Mouse (Mus musculus) gastrocnemius, postnatal 25 days (tissue): ENCODE data around the gene Meis1. TPM values are rescaled to one million over a fixed set of nuclear protein-coding genes. Genes with fewer than 3 reads are reported as not detected.

Experiments
- DNase-seq: peaks from one replicate; pipeline ENCODE4 v3.0.0; 2022
- long read RNA-seq, 2 experiments: library from polyadenylated mRNA; stranded (forward); transcript quantifications; one replicate each; pipeline ENCODE4 v2.0.0; 2021
- total RNA-seq, 2 experiments: library from RNA; stranded (reverse); gene quantifications; 1 replicate in 1 of 2; 2 replicates in 1 of 2; pipeline ENCODE4 v1.2.3; 2021

The Meis1 gene
- total RNA-seq: 1 to 10 TPM; 2.7 to 4.0 TPM
- long read RNA-seq, experiment 1: 0 reads
- long read RNA-seq, experiment 2: 0 reads

- peak; percentile 89 for DNase-seq
These were observed at the start of gene Meis1 for GRCm38 (mm10) chr11:19018489-19019203. Gene Meis1, minus strand, starts transcription at chr11:19018985.

- no peak for DNase-seq
These were observed 48.5 kb upstream of the Meis1 start for GRCm38 (mm10) chr11:19067334-19067733.

- no peak for DNase-seq
These were observed 30.5 kb upstream of the Meis1 start for GRCm38 (mm10) chr11:19049276-19049675.

GRCm38 (mm10) chr11:19036595-19037166 is 17.9 kb upstream of the Meis1 start:
- DNase-seq: no peak

- DNase-seq: peak; percentile 45
These were observed 8.1 kb upstream of the Meis1 start for GRCm38 (mm10) chr11:19026581-19027561.

GRCm38 (mm10) chr11:19025976-19026520 is 7.3 kb upstream of the Meis1 start:
- DNase-seq: no peak

GRCm38 (mm10) chr11:19024496-19025265 is 5.9 kb upstream of the Meis1 start:
- no peak for DNase-seq

- DNase-seq: no peak
These were observed 4.6 kb upstream of the Meis1 start for GRCm38 (mm10) chr11:19023356-19023755.

- DNase-seq: no peak
These were observed 3.8 kb upstream of the Meis1 start for GRCm38 (mm10) chr11:19022576-19022975.

GRCm38 (mm10) chr11:19020951-19021710 is 2.3 kb upstream of the Meis1 start:
- no peak for DNase-seq

GRCm38 (mm10) chr11:19020371-19020824 is 1.6 kb upstream of the Meis1 start:
- DNase-seq: peak; percentile 92

- DNase-seq: peak; percentile 37
These were observed 703 bp upstream of the Meis1 start for GRCm38 (mm10) chr11:19019204-19020171.

GRCm38 (mm10) chr11:19017719-19018413 is 919 bp downstream of the Meis1 start:
- no peak for DNase-seq

- no peak for DNase-seq
These were observed 1.5 kb downstream of the Meis1 start for GRCm38 (mm10) chr11:19017262-19017661.

- no peak for DNase-seq
These were observed 2.1 kb downstream of the Meis1 start for GRCm38 (mm10) chr11:19016481-19017220.

- no peak for DNase-seq
These were observed 2.9 kb downstream of the Meis1 start for GRCm38 (mm10) chr11:19015731-19016461.

GRCm38 (mm10) chr11:19015381-19015730 is 3.4 kb downstream of the Meis1 start:
- DNase-seq: no peak
